Mouse (Mus musculus) ES-E14 (cell line): ENCODE results near the gene Abhd2. TPM values are rescaled to one million over a fixed set of nuclear protein-coding genes. Genes with fewer than 3 reads are reported as not detected.

Experiments
- DNase-seq: peaks from one replicate; pipeline ENCODE4 v3.0.0-alpha.2; 2013; ENCODE audit warnings: low read depth, low spot score
- H3K27ac ChIP-seq: 2 replicates; pipeline ENCODE4 v1.5.1; 2012; ENCODE audit warnings: low read depth, mild to moderate bottlenecking, low read length, moderate library complexity, mixed read lengths; ENCODE audit not compliant: poor library complexity, insufficient read depth, severe bottlenecking
- H3K36me3 ChIP-seq: 2 replicates; pipeline ENCODE4 v1.6.1; 2012; ENCODE audit warnings: mild to moderate bottlenecking, low read length, moderate library complexity, mixed read lengths; ENCODE audit not compliant: control insufficient read depth, poor library complexity, insufficient read depth, severe bottlenecking
- H3K4me1 ChIP-seq, 2 experiments: fragments of 150-350 bp in 1 of 2; sonication (generic) in 1 of 2; 2 replicates each; pipeline ENCODE4 v1.6.1; 2012; ENCODE audit warnings: low read length in 2 of 2, mild to moderate bottlenecking in 1 of 2, mixed read lengths in 1 of 2; ENCODE audit not compliant: control insufficient read depth in 2 of 2, insufficient read depth in 2 of 2, poor library complexity in 1 of 2
- H3K4me3 ChIP-seq, 2 experiments: fragments of 150-350 bp in 1 of 2; sonication (generic) in 1 of 2; 2 replicates each; pipeline ENCODE4 v1.5.1; 2012; ENCODE audit warnings: low read length in 2 of 2, low read depth in 1 of 2, mild to moderate bottlenecking in 1 of 2, mixed read lengths in 1 of 2; ENCODE audit not compliant: insufficient read depth in 1 of 2, poor library complexity in 1 of 2, severe bottlenecking in 1 of 2
- H3K9ac ChIP-seq: 2 replicates; pipeline ENCODE4 v1.6.1; 2012; ENCODE audit warnings: low read depth, mild to moderate bottlenecking, low read length, mixed read lengths; ENCODE audit not compliant: poor library complexity, insufficient read depth, severe bottlenecking
- H3K9me3 ChIP-seq: fragments of 150-350 bp; sonication (generic); 2 replicates; pipeline ENCODE4 v1.6.1; 2012; ENCODE audit warnings: low read depth, mild to moderate bottlenecking, low read length; ENCODE audit not compliant: control insufficient read depth, insufficient read depth
- CHD2 ChIP-seq: IDR thresholded peaks from 2 replicates; pipeline ENCODE4 v1.6.1; 2014; ENCODE audit warnings: mild to moderate bottlenecking, low read depth, low read length, inconsistent platforms
- HCFC1 ChIP-seq: IDR thresholded peaks from 2 replicates; pipeline ENCODE4 v1.6.1; 2012; ENCODE audit warnings: low read length, inconsistent platforms, borderline replicate concordance; ENCODE audit not compliant: insufficient read depth
- MAFK ChIP-seq: IDR thresholded peaks from 2 replicates; pipeline ENCODE4 v1.6.1; 2014; ENCODE audit warnings: mild to moderate bottlenecking, low read depth, low read length, inconsistent platforms; ENCODE audit not compliant: insufficient read depth
- ZC3H11A ChIP-seq: IDR thresholded peaks from 2 replicates; pipeline ENCODE4 v1.6.1; 2012; ENCODE audit warnings: low read depth, mild to moderate bottlenecking, inconsistent platforms, low read length, borderline replicate concordance
- ZNF384 ChIP-seq: IDR thresholded peaks from 2 replicates; pipeline ENCODE4 v1.6.1; 2012; ENCODE audit warnings: low read depth, low read length, inconsistent platforms
- in situ Hi-C, 2 experiments: fragments of 600-800 bp; cut with MboI; formaldehyde crosslinking; loops; one replicate each; pipeline ENCODE4 v1.15.1; 2025; ENCODE audit warnings: low sequenced_read_pairs in 2 of 2, inconsistent platforms in 1 of 2; ENCODE audit not compliant: unreplicated experiment in 2 of 2
- total RNA-seq: library from RNA; depleted of rRNA; stranded (reverse); fragments of 300-350 nt; gene quantifications from 2 replicates; pipeline ENCODE4 v1.2.3, GENCODE M21; 2012; rRNA removed

Abhd2 gene
- total RNA-seq, 1 experiment = 58.9 TPM

- H3K36me3 ChIP-seq = peaks cover 6% of the 10 kb centered on the region; the same call in 1 of the 2 replicates
- peaks cover 9 to 16% of the 10 kb centered on the region in 2 experiments; a peak in 3 of 4 replicates for H3K4me1 ChIP-seq
- no peaks in the 10 kb centered on the region for H3K9me3 ChIP-seq
- H3K27ac ChIP-seq = peak overlapping the region; percentile 89
- DNase-seq = no peak
- TF ChIP-seq HCFC1 (no peak), MAFK (no peak)
- H3K9ac ChIP-seq = peak overlapping the region; percentile 55; the same call in 1 of the 2 replicates
- in situ Hi-C loops = no loop called here
- peak overlapping the region; percentile 30 to 36 for H3K4me3 ChIP-seq
Observed at GRCm38 (mm10) chr7:79398971-79399370, 126.0 kb downstream of the Abhd2 start.

- Histone ChIP-seq H3K36me3 (peaks cover 6% of the 10 kb centered on the region; the same call in 1 of the 2 replicates), H3K4me3 (no peak overlapping the region), H3K27ac (no peak overlapping the region; the same call in 1 of the 2 replicates), H3K4me1 (peaks cover 8 to 10% of the 10 kb centered on the region in 2 experiments; a peak in 3 of 4 replicates), H3K9ac (no peak overlapping the region), H3K9me3 (no peaks in the 10 kb centered on the region)
- no peak for DNase-seq
- no peak for TF ChIP-seq HCFC1
- TF ChIP-seq MAFK = 0 out of 2 replicates have a peak, but pooled peaks have one; percentile 50
- in situ Hi-C loops = no loop called here
Observed at GRCm38 (mm10) chr7:79400296-79400695, 127.3 kb downstream of the Abhd2 start.

- in situ Hi-C loops = no loop called here
- DNase-seq = no peak
- no peak overlapping the region for H3K9ac ChIP-seq
- no peaks in the 10 kb centered on the region for H3K9me3 ChIP-seq
- TF ChIP-seq ZC3H11A = no peak
- TF ChIP-seq MAFK = no peak
- TF ChIP-seq ZNF384 = no peak
- TF ChIP-seq HCFC1 = no peak
- no peak for TF ChIP-seq CHD2
- no peak overlapping the region for H3K27ac ChIP-seq
- no peak overlapping the region for H3K4me3 ChIP-seq
- H3K4me1 ChIP-seq = peaks cover 0 to 2% of the 10 kb centered on the region in 2 experiments; a peak in 1 of 4 replicates
- peaks cover 24% of the 10 kb centered on the region for H3K36me3 ChIP-seq
Observed at GRCm38 (mm10) chr7:79414449-79415375, 141.7 kb downstream of the Abhd2 start.

Other genes starting within 250 kb of the Abhd2 start
- 4.9 and 5.2 TPM in 2 replicates for gene Acan, start 219.7 kb upstream of the Abhd2 start, total RNA-seq
- gene Hapln3, start 142.2 kb upstream of the Abhd2 start, total RNA-seq = 6.5 and 17.2 TPM in 2 replicates
- 412 and 560 TPM in 2 replicates for gene Mfge8, start 124.1 kb upstream of the Abhd2 start, total RNA-seq
- gene Rlbp1, start 113.8 kb downstream of the Abhd2 start, total RNA-seq = 5.9 and 8.1 TPM in 2 replicates
- gene Fanci, start 118.7 kb downstream of the Abhd2 start, total RNA-seq = 31.9 and 33.0 TPM in 2 replicates
- 163 and 240 TPM in 2 replicates for gene Polg, start 193.2 kb downstream of the Abhd2 start, total RNA-seq